Mouse (Mus musculus): ENCODE results near the gene Mpdu1.

- TF ChIP-seq CTCF (IDR thresholded peaks at IDR 0.05) (no peak), EP300 (IDR thresholded peaks at IDR 0.05) (no peak)
Observed at GRCm38 (mm10) chr11:69608525-69608924, 53.9 kb downstream of the Mpdu1 start.
